Mouse (Mus musculus) ES-E14 (cell line): Measurements from ENCODE around the gene C530025M09Rik. TPM values are rescaled to one million over a fixed set of nuclear protein-coding genes. Genes with fewer than 3 reads are reported as not detected.
A peak's percentile ranks its signal among the peaks of the same experiment; 100 is the strongest.

ENCODE experiments used
- DNase-seq: peaks from one replicate; pipeline ENCODE4 v3.0.0-alpha.2; 2013; ENCODE audit warnings: low read depth, low spot score
- H3K27ac ChIP-seq: 2 replicates; pipeline ENCODE4 v1.5.1; 2012; ENCODE audit warnings: low read depth, mild to moderate bottlenecking, low read length, moderate library complexity, mixed read lengths; ENCODE audit not compliant: poor library complexity, insufficient read depth, severe bottlenecking
- H3K36me3 ChIP-seq: 2 replicates; pipeline ENCODE4 v1.6.1; 2012; ENCODE audit warnings: mild to moderate bottlenecking, low read length, moderate library complexity, mixed read lengths; ENCODE audit not compliant: control insufficient read depth, poor library complexity, insufficient read depth, severe bottlenecking
- H3K4me1 ChIP-seq, 2 experiments: fragments of 150-350 bp in 1 of 2; sonication (generic) in 1 of 2; 2 replicates each; pipeline ENCODE4 v1.6.1; 2012; ENCODE audit warnings: low read length in 2 of 2, mild to moderate bottlenecking in 1 of 2, mixed read lengths in 1 of 2; ENCODE audit not compliant: control insufficient read depth in 2 of 2, insufficient read depth in 2 of 2, poor library complexity in 1 of 2
- H3K4me3 ChIP-seq, 2 experiments: fragments of 150-350 bp in 1 of 2; sonication (generic) in 1 of 2; 2 replicates each; pipeline ENCODE4 v1.5.1; 2012; ENCODE audit warnings: low read length in 2 of 2, low read depth in 1 of 2, mild to moderate bottlenecking in 1 of 2, mixed read lengths in 1 of 2; ENCODE audit not compliant: insufficient read depth in 1 of 2, poor library complexity in 1 of 2, severe bottlenecking in 1 of 2
- H3K9ac ChIP-seq: 2 replicates; pipeline ENCODE4 v1.6.1; 2012; ENCODE audit warnings: low read depth, mild to moderate bottlenecking, low read length, mixed read lengths; ENCODE audit not compliant: poor library complexity, insufficient read depth, severe bottlenecking
- H3K9me3 ChIP-seq: fragments of 150-350 bp; sonication (generic); 2 replicates; pipeline ENCODE4 v1.6.1; 2012; ENCODE audit warnings: low read depth, mild to moderate bottlenecking, low read length; ENCODE audit not compliant: control insufficient read depth, insufficient read depth
- CHD2 ChIP-seq: IDR thresholded peaks from 2 replicates; pipeline ENCODE4 v1.6.1; 2014; ENCODE audit warnings: mild to moderate bottlenecking, low read depth, low read length, inconsistent platforms
- HCFC1 ChIP-seq: IDR thresholded peaks from 2 replicates; pipeline ENCODE4 v1.6.1; 2012; ENCODE audit warnings: low read length, inconsistent platforms, borderline replicate concordance; ENCODE audit not compliant: insufficient read depth
- MAFK ChIP-seq: IDR thresholded peaks from 2 replicates; pipeline ENCODE4 v1.6.1; 2014; ENCODE audit warnings: mild to moderate bottlenecking, low read depth, low read length, inconsistent platforms; ENCODE audit not compliant: insufficient read depth
- ZC3H11A ChIP-seq: IDR thresholded peaks from 2 replicates; pipeline ENCODE4 v1.6.1; 2012; ENCODE audit warnings: low read depth, mild to moderate bottlenecking, inconsistent platforms, low read length, borderline replicate concordance
- ZNF384 ChIP-seq: IDR thresholded peaks from 2 replicates; pipeline ENCODE4 v1.6.1; 2012; ENCODE audit warnings: low read depth, low read length, inconsistent platforms
- in situ Hi-C, 2 experiments: fragments of 600-800 bp; cut with MboI; formaldehyde crosslinking; loops; one replicate each; pipeline ENCODE4 v1.15.1; 2025; ENCODE audit warnings: low sequenced_read_pairs in 2 of 2, inconsistent platforms in 1 of 2; ENCODE audit not compliant: unreplicated experiment in 2 of 2
- total RNA-seq: library from RNA; depleted of rRNA; stranded (reverse); fragments of 300-350 nt; gene quantifications from 2 replicates; pipeline ENCODE4 v1.2.3, GENCODE M21; 2012

Gene C530025M09Rik
- total RNA-seq, 1 experiment, result not detected

GRCm38 (mm10) chr2:149839666-149840065 is 8.7 kb upstream of the C530025M09Rik start:
- Histone ChIP-seq H3K4me3 (no peak overlapping the region), H3K36me3 (no peaks in the 10 kb centered on the region), H3K9me3 (no peaks in the 10 kb centered on the region), H3K9ac (no peak overlapping the region), H3K27ac (no peak overlapping the region), H3K4me1 (peaks cover 0 to 2% of the 10 kb centered on the region in 2 experiments; a peak in 1 of 4 replicates)
- DNase-seq, result no peak
- in situ Hi-C loops, result no loop called here
- TF ChIP-seq HCFC1 (no peak), ZNF384 (no peak), MAFK (no peak), CHD2 (no peak), ZC3H11A (no peak)

GRCm38 (mm10) chr2:149836471-149837135 is 5.6 kb upstream of the C530025M09Rik start:
- Histone ChIP-seq H3K4me1 (peaks cover 0 to 6% of the 10 kb centered on the region in 2 experiments; a peak in 1 of 4 replicates), H3K9ac (no peak overlapping the region), H3K36me3 (no peaks in the 10 kb centered on the region), H3K9me3 (no peaks in the 10 kb centered on the region), H3K4me3 (no peak overlapping the region), H3K27ac (no peak overlapping the region)
- in situ Hi-C loops, result no loop called here
- TF ChIP-seq ZNF384 (no peak), CHD2 (no peak), MAFK (no peak), ZC3H11A (no peak), HCFC1 (no peak)
- DNase-seq, result no peak

DNA sequence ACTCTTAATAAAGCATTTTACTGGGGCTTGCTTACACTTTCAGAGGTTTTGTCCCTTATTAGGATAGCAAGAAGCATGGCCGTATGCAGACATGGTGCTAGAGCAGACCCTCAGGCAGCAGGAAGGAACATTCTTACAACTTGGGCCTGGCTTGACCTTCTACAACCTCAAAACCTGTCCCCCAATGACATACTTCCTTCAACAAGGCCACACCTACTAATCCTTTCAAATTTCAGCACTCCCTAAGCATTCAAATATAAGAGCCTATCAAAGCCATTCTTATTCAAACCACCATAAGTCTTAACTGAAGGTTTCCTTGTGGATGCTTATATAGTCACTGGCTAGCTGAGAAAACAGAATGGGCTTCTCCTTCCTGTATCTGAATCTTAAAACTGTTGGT is 4.1 kb upstream of the C530025M09Rik start:
- in situ Hi-C loops, result no loop called here
- Histone ChIP-seq H3K4me3 (no peak overlapping the region), H3K9ac (no peak overlapping the region), H3K4me1 (peaks cover 0 to 6% of the 10 kb centered on the region in 2 experiments; a peak in 1 of 4 replicates), H3K9me3 (no peaks in the 10 kb centered on the region), H3K36me3 (no peaks in the 10 kb centered on the region), H3K27ac (no peak overlapping the region)
- DNase-seq, result no peak
- TF ChIP-seq ZC3H11A (no peak), CHD2 (no peak), ZNF384 (no peak), HCFC1 (no peak), MAFK (no peak)

DNA sequence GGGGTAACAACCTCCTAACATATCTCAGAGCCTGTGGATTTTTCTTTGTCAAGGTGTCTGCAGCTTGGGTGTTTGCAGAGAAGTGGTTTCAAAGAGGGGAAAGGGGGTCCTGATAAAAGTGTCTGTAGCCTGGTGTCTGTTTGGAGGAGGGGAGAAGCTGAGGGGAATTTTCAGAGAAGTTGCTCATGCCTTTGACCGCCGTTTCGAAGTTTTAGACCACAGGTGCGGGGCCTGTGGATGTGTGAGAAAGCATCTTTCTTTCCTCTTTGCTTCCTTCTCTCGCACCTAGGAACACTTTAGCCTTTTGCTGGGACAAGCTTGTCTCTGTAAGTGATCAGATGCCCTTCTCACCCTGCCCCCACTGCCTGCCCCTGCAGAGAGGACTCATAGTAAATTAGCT is 1.3 kb upstream of the C530025M09Rik start:
- no peak overlapping the region for H3K9ac ChIP-seq
- H3K4me1 ChIP-seq, result peaks cover 0 to 8% of the 10 kb centered on the region in 2 experiments; a peak in 2 of 4 replicates
- DNase-seq, result no peak
- no peak for TF ChIP-seq ZC3H11A
- no peak for TF ChIP-seq ZNF384
- TF ChIP-seq MAFK, result no peak
- no peak for TF ChIP-seq HCFC1
- TF ChIP-seq CHD2, result no peak
- in situ Hi-C loops, result no loop called here
- no peaks in the 10 kb centered on the region for H3K36me3 ChIP-seq
- H3K9me3 ChIP-seq, result no peaks in the 10 kb centered on the region
- 0 out of 4 replicates have a peak overlapping the region, but pooled peaks of 1 of the 2 experiments have one; percentile 78 for H3K4me3 ChIP-seq
- no peak overlapping the region for H3K27ac ChIP-seq
